ENCODE assay signal across 9 mouse cellular contexts in the genomic region with DNA sequence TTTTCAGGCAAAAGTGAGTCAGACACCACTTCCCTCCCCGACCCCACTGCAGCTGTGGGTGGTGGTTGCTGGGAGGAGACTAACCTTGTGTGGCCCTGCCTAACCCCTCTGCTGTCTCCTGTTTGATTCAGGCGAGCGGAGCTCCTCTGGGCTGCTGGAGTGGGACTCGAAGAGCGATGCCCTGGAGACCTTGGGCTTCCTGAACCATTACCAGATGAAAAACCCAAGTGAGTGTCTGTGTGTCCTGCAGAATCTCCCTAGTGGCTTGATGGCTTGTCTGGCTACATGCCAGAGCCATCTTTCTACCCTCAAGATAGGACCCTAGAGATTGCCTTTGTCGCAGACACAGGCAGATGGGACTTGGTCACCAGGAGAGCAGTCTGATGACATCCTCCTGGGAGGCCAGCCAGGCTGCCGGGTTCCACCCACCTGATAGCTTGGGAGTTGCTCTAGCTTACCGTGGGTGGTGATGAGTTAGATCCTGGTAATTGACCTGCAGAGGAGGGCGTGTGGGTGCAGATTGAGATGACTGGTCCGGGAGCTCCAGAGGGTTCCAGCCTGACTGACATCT. TPM values are rescaled to one million over a fixed set of nuclear protein-coding genes. Genes with fewer than 3 reads are reported as not detected.
DNase-seq lines count a peak whose midpoint lies in the region; ATAC-seq and TF ChIP-seq lines count a peak whose summit lies in the region.
"Had no signal": no experiment of that assay in that cellular context is flagged by ENCODE, and none has a peak within 500 bp of the region (broad histone marks: within the 10 kb centered on the region; RNA-seq: fewer than 3 reads in every experiment).

No protein-coding gene starts in this region.

- peaks cover 56% of the 10 kb centered on the region for H3K4me1 ChIP-seq in midbrain, embryonic 12.5 days
- H3K4me1 ChIP-seq in midbrain, embryonic 14.5 days (ENCODE audit: control insufficient read depth, insufficient read depth, low read length) = peaks cover 14% of the 10 kb centered on the region
- H3K4me1 ChIP-seq in embryonic fibroblast, embryonic 13.5 days (ENCODE audit: control insufficient read depth, insufficient read depth, low read length) = peaks cover 29% of the 10 kb centered on the region

- no peak overlapping the region for H3K9ac ChIP-seq in midbrain, embryonic 12.5 days (replicated peaks)
- no peak overlapping the region for H3K9ac ChIP-seq in midbrain, embryonic 14.5 days (replicated peaks; ENCODE audit: low read length)

- no peak for TF ChIP-seq CTCF in embryonic fibroblast, embryonic 13.5 days (IDR thresholded peaks at IDR 0.05; ENCODE audit: borderline replicate concordance, insufficient read depth, low read length)

- ATAC-seq in midbrain, embryonic 12.5 days (ENCODE audit: low FRiP score, low read depth) = no peak
- no peak for ATAC-seq in midbrain, embryonic 14.5 days (ENCODE audit: low FRiP score, low TSS enrichment)
- peak; percentile 64 for ATAC-seq in inflammation-experienced regulatory T-cells, adult 6 months
- no peak for ATAC-seq in erythroblast, adult 5-6 weeks (replicated peaks; ENCODE audit: low FRiP score, poor library complexity, severe bottlenecking)

- TF ChIP-seq POLR2A in embryonic fibroblast, embryonic 13.5 days (IDR thresholded peaks at IDR 0.05; ENCODE audit: low read depth, low read length) = no peak

- H3K4me3 ChIP-seq in midbrain, embryonic 12.5 days = no peak overlapping the region
- H3K4me3 ChIP-seq in midbrain, embryonic 14.5 days (replicated peaks; ENCODE audit: low read depth, low read length) = no peak overlapping the region
- no peak overlapping the region for H3K4me3 ChIP-seq in embryonic fibroblast, embryonic 13.5 days (ENCODE audit: insufficient read depth, low read length)

- no peaks in the 10 kb centered on the region for H3K27me3 ChIP-seq in midbrain, embryonic 12.5 days
- no peaks in the 10 kb centered on the region for H3K27me3 ChIP-seq in midbrain, embryonic 14.5 days (ENCODE audit: control insufficient read depth, insufficient read depth, low read length)

- WGBS in midbrain, embryonic 12.5 days = 80% methylated on average over 10 of the region's 10 CpGs
- WGBS in midbrain, embryonic 14.5 days = 67% methylated on average over 10 of the region's 10 CpGs

- H3K27ac ChIP-seq in midbrain, embryonic 12.5 days (replicated peaks) = peak overlapping the region; percentile 69; the same call in 1 of the 2 replicates
- no peak overlapping the region; the same call in 1 of the 2 replicates for H3K27ac ChIP-seq in midbrain, embryonic 14.5 days (replicated peaks; ENCODE audit: low read depth, low read length)
- peak overlapping the region; percentile 78 for H3K27ac ChIP-seq in embryonic fibroblast, embryonic 13.5 days (ENCODE audit: insufficient read depth, low read length)

- H3K4me2 ChIP-seq in midbrain, embryonic 12.5 days (replicated peaks) = no peak overlapping the region
- no peak overlapping the region for H3K4me2 ChIP-seq in midbrain, embryonic 14.5 days (ENCODE audit: low read length)

- H3K36me3 ChIP-seq in midbrain, embryonic 12.5 days = peaks cover 64% of the 10 kb centered on the region
- H3K36me3 ChIP-seq in midbrain, embryonic 14.5 days (ENCODE audit: control insufficient read depth, insufficient read depth, low read length) = peaks cover 69% of the 10 kb centered on the region

- H3K9me3 ChIP-seq in midbrain, embryonic 12.5 days = no peaks in the 10 kb centered on the region
- no peaks in the 10 kb centered on the region for H3K9me3 ChIP-seq in midbrain, embryonic 14.5 days (ENCODE audit: control insufficient read depth, low read length)

- DNase-seq in adrenal gland, adult 2 months = peak; percentile 88
- DNase-seq in adrenal gland, postnatal 4 days (ENCODE audit: low spot score in 2 of 2) = no peak
- no peak for DNase-seq in midbrain, embryonic 14.5 days
- peak; percentile 35 for DNase-seq in naive thymus-derived CD4-positive, alpha-beta T cell, adult 2 months (ENCODE audit: low read depth)

RNA-seq across cellular contexts. Expression of gene Ech1, which starts 3.7 kb away (rescaled TPM):
- total RNA-seq in adrenal gland, adult 2 months (2021) = 100 to 1,000 TPM; 520 to 711 TPM
- 486 and 560 TPM in 2 replicates for polyA plus RNA-seq in adrenal gland, adult 2 months (2012; rRNA removed)
- total RNA-seq in adrenal gland, postnatal 4 days (2021) = 100 to 1,000 TPM; 327 to 392 TPM
- polyA plus RNA-seq in midbrain, embryonic 12.5 days (2016; fragmentation: Nextera tagmentation; extraction: Ambion mirVana) = 71.4 and 77.2 TPM in 2 replicates
- polyA plus RNA-seq in midbrain, embryonic 14.5 days (2014; fragmentation: Nextera tagmentation; extraction: Ambion mirVana) = 62.4 and 78.1 TPM in 2 replicates
- polyA plus RNA-seq in embryonic fibroblast, embryonic 13.5 days (2011; ENCODE audit: insufficient read length, low read depth, missing spikeins) = 80.4 and 81.2 TPM in 2 replicates
- polyA plus RNA-seq in inflammation-experienced regulatory T-cells, adult 6 months (2017; shearing (Covaris generic)) = 100 to 1,000 TPM; 190 to 267 (median 222) TPM
- total RNA-seq in erythroblast, adult 5-6 weeks (2015; ENCODE audit: low replicate concordance) = 36.6 and 59.0 TPM in 2 replicates
- total RNA-seq in erythroblast, adult 5-6 weeks (2017; ENCODE audit: low replicate concordance) = 23.2 and 31.8 TPM in 2 replicates

RNA-seq across cellular contexts. Expression of gene Lgals4, which starts 12.3 kb away (rescaled TPM):
- total RNA-seq in adrenal gland, adult 2 months (2021) = 1 to 10 TPM; 7.4 to 9.4 TPM
- 20.5 and 22.4 TPM in 2 replicates for polyA plus RNA-seq in adrenal gland, adult 2 months (2012; rRNA removed)
- total RNA-seq in adrenal gland, postnatal 4 days (2021) = 10 to 100 TPM; 29.2 to 33.2 TPM
- 3.2 and 3.5 TPM in 2 replicates for polyA plus RNA-seq in midbrain, embryonic 12.5 days (2016; fragmentation: Nextera tagmentation; extraction: Ambion mirVana)
- 1.7 and 3.3 TPM in 2 replicates for polyA plus RNA-seq in midbrain, embryonic 14.5 days (2014; fragmentation: Nextera tagmentation; extraction: Ambion mirVana)
- 1.4 and 6.5 TPM in 2 replicates for polyA plus RNA-seq in embryonic fibroblast, embryonic 13.5 days (2011; ENCODE audit: insufficient read length, low read depth, missing spikeins)
- 10 to 100 TPM; 18.1 to 38.8 (median 20.9) TPM for polyA plus RNA-seq in inflammation-experienced regulatory T-cells, adult 6 months (2017; shearing (Covaris generic))
- 1.7 TPM in 1 of 2 replicates, not detected in the other for total RNA-seq in erythroblast, adult 5-6 weeks (2015; ENCODE audit: low replicate concordance)
- total RNA-seq in erythroblast, adult 5-6 weeks (2017; ENCODE audit: low replicate concordance) = 2.4 TPM in 1 of 2 replicates, not detected in the other

RNA-seq across cellular contexts. Expression of gene Hnrnpl, which starts 13.0 kb away (rescaled TPM):
- 100 to 1,000 TPM; 382 to 408 TPM for total RNA-seq in adrenal gland, adult 2 months (2021)
- 119 and 120 TPM in 2 replicates for polyA plus RNA-seq in adrenal gland, adult 2 months (2012; rRNA removed)
- total RNA-seq in adrenal gland, postnatal 4 days (2021) = 100 to 1,000 TPM; 722 to 725 TPM
- polyA plus RNA-seq in midbrain, embryonic 12.5 days (2016; fragmentation: Nextera tagmentation; extraction: Ambion mirVana) = 323 and 357 TPM in 2 replicates
- polyA plus RNA-seq in midbrain, embryonic 14.5 days (2014; fragmentation: Nextera tagmentation; extraction: Ambion mirVana) = 168 and 170 TPM in 2 replicates
- polyA plus RNA-seq in embryonic fibroblast, embryonic 13.5 days (2011; ENCODE audit: insufficient read length, low read depth, missing spikeins) = 442 and 496 TPM in 2 replicates
- polyA plus RNA-seq in inflammation-experienced regulatory T-cells, adult 6 months (2017; shearing (Covaris generic)) = 100 to 1,000 TPM; 171 to 386 (median 383) TPM
- 98.6 and 172 TPM in 2 replicates for total RNA-seq in erythroblast, adult 5-6 weeks (2015; ENCODE audit: low replicate concordance)
- total RNA-seq in erythroblast, adult 5-6 weeks (2017; ENCODE audit: low replicate concordance) = 98.1 and 140 TPM in 2 replicates

RNA-seq across cellular contexts. Expression of gene Rinl, which starts 32.6 kb away (rescaled TPM):
- 1 to 10 TPM; 2.9 to 3.7 TPM for total RNA-seq in adrenal gland, adult 2 months (2021)
- 3.0 and 4.1 TPM in 2 replicates for polyA plus RNA-seq in adrenal gland, adult 2 months (2012; rRNA removed)
- total RNA-seq in adrenal gland, postnatal 4 days (2021) = 1 to 10 TPM; 2.2 to 4.2 TPM
- 1.7 and 2.8 TPM in 2 replicates for polyA plus RNA-seq in midbrain, embryonic 12.5 days (2016; fragmentation: Nextera tagmentation; extraction: Ambion mirVana)
- 1.1 and 2.4 TPM in 2 replicates for polyA plus RNA-seq in midbrain, embryonic 14.5 days (2014; fragmentation: Nextera tagmentation; extraction: Ambion mirVana)
- 0.77 TPM in 1 of 2 replicates, not detected in the other for polyA plus RNA-seq in embryonic fibroblast, embryonic 13.5 days (2011; ENCODE audit: insufficient read length, low read depth, missing spikeins)
- polyA plus RNA-seq in inflammation-experienced regulatory T-cells, adult 6 months (2017; shearing (Covaris generic)) = 100 to 1,000 TPM; 216 to 294 (median 288) TPM
- 21.1 and 25.0 TPM in 2 replicates for total RNA-seq in erythroblast, adult 5-6 weeks (2015; ENCODE audit: low replicate concordance)
- 9.9 and 13.4 TPM in 2 replicates for total RNA-seq in erythroblast, adult 5-6 weeks (2017; ENCODE audit: low replicate concordance)

RNA-seq across cellular contexts. Expression of gene Lgals7, which starts 42.3 kb away (rescaled TPM):
- under 1 TPM; 0.69 to 0.81 TPM for total RNA-seq in adrenal gland, adult 2 months (2021)
- 0.97 and 2.8 TPM in 2 replicates for polyA plus RNA-seq in adrenal gland, adult 2 months (2012; rRNA removed)
- 1 to 10 TPM; 3.9 TPM for total RNA-seq in adrenal gland, postnatal 4 days (2021)
- 2.6 and 3.1 TPM in 2 replicates for polyA plus RNA-seq in midbrain, embryonic 12.5 days (2016; fragmentation: Nextera tagmentation; extraction: Ambion mirVana)
- 7.9 and 22.6 TPM in 2 replicates for polyA plus RNA-seq in midbrain, embryonic 14.5 days (2014; fragmentation: Nextera tagmentation; extraction: Ambion mirVana)
- polyA plus RNA-seq in embryonic fibroblast, embryonic 13.5 days (2011; ENCODE audit: insufficient read length, low read depth, missing spikeins) = 1.5 and 4.3 TPM in 2 replicates
- 1 to 10 TPM in 1 of 3 experiments, under 1 TPM in 1, not detected in 1; 0.46 to 5.6 TPM for polyA plus RNA-seq in inflammation-experienced regulatory T-cells, adult 6 months (2017; shearing (Covaris generic))
- not detected in 2 replicates for total RNA-seq in erythroblast, adult 5-6 weeks (2015; ENCODE audit: low replicate concordance)
- not detected in 2 replicates for total RNA-seq in erythroblast, adult 5-6 weeks (2017; ENCODE audit: low replicate concordance)
- total RNA-seq: neutrophil, adult 5-6 weeks had no signal

Comparison
In these comparisons a context has a peak if more than half of its experiments do, and no peak if none do; other contexts are left out.
1. DNase-seq: peak in adrenal gland, adult 2 months (single experiment) and naive thymus-derived CD4-positive, alpha-beta T cell, adult 2 months (single experiment); none in adrenal gland, postnatal 4 days (0 of 2) and midbrain, embryonic 14.5 days (single experiment).